Mouse (Mus musculus): ENCODE data around the gene Grap. TPM values are rescaled to one million over a fixed set of nuclear protein-coding genes. Genes with fewer than 3 reads are reported as not detected.

Gene Grap
- polyA plus RNA-seq, 1 experiment from 2014 or later = 5.9 TPM

GRCm38 (mm10) chr11:61649163-61649580, 3.9 kb upstream of the Grap start:
- Histone ChIP-seq H3K9me3 (ENCODE audit: control insufficient read depth, low read length) (no peaks in the 10 kb centered on the region), H3K9ac (ENCODE audit: low read length) (no peak overlapping the region)

GRCm38 (mm10) chr11:61649626-61650025, 3.4 kb upstream of the Grap start:
- Histone ChIP-seq H3K9ac (ENCODE audit: low read length) (no peak overlapping the region), H3K4me2 (ENCODE audit: low read depth, low read length, severe bottlenecking) (no peak overlapping the region), H3K36me3 (ENCODE audit: control insufficient read depth, insufficient read depth, low read length) (no peaks in the 10 kb centered on the region), H3K27ac (ENCODE audit: low read depth, low read length) (no peak overlapping the region), H3K27me3 (ENCODE audit: control insufficient read depth, insufficient read depth, low read length) (no peaks in the 10 kb centered on the region), H3K4me1 (replicated peaks; ENCODE audit: control insufficient read depth, insufficient read depth, low read length) (no peaks in the 10 kb centered on the region), H3K4me3 (ENCODE audit: low read depth, low read length) (no peak overlapping the region), H3K9me3 (ENCODE audit: control insufficient read depth, low read length) (no peaks in the 10 kb centered on the region)
- WGBS = 91% methylated on average over 4 of the region's 4 CpGs
- ATAC-seq (replicated peaks; ENCODE audit: low FRiP score) (no peak), DNase-seq (ENCODE audit: low spot score) (no peak)

More at GRCm38 (mm10) chr11:61649163-61649580, 3.9 kb upstream of the Grap start:
- no peak overlapping the region for H3K4me2 ChIP-seq (ENCODE audit: low read depth, low read length, severe bottlenecking)
- H3K27ac ChIP-seq (ENCODE audit: low read depth, low read length) = no peak overlapping the region
- H3K4me3 ChIP-seq (ENCODE audit: low read depth, low read length) = no peak overlapping the region
- H3K36me3 ChIP-seq (ENCODE audit: control insufficient read depth, insufficient read depth, low read length) = no peaks in the 10 kb centered on the region
- no peaks in the 10 kb centered on the region for H3K4me1 ChIP-seq (replicated peaks; ENCODE audit: control insufficient read depth, insufficient read depth, low read length)
- DNase-seq (ENCODE audit: low spot score) = no peak
- 92% methylated on average over 5 of the region's 5 CpGs for WGBS
- no peak for ATAC-seq (replicated peaks; ENCODE audit: low FRiP score)
- H3K27me3 ChIP-seq (ENCODE audit: control insufficient read depth, insufficient read depth, low read length) = no peaks in the 10 kb centered on the region

- WGBS = 87% methylated on average over 9 of the region's 9 CpGs
- no peak overlapping the region for H3K27ac ChIP-seq (ENCODE audit: low read depth, low read length)
Observed at GRCm38 (mm10) chr11:61650470-61651265, 2.4 kb upstream of the Grap start.

GRCm38 (mm10) chr11:61652216-61652615, 849 bp upstream of the Grap start:
- no peaks in the 10 kb centered on the region for H3K9me3 ChIP-seq (ENCODE audit: control insufficient read depth, low read length)
- no peak overlapping the region for H3K9ac ChIP-seq (ENCODE audit: low read length)
- no peak for DNase-seq (ENCODE audit: low spot score)
- no peak overlapping the region for H3K4me3 ChIP-seq (ENCODE audit: low read depth, low read length)
- no peak overlapping the region for H3K27ac ChIP-seq (ENCODE audit: low read depth, low read length)
- H3K4me2 ChIP-seq (ENCODE audit: low read depth, low read length, severe bottlenecking) = no peak overlapping the region
- no peaks in the 10 kb centered on the region for H3K4me1 ChIP-seq (replicated peaks; ENCODE audit: control insufficient read depth, insufficient read depth, low read length)
- 91% methylated on average over 5 of the region's 5 CpGs for WGBS
- H3K36me3 ChIP-seq (ENCODE audit: control insufficient read depth, insufficient read depth, low read length) = no peaks in the 10 kb centered on the region
- no peaks in the 10 kb centered on the region for H3K27me3 ChIP-seq (ENCODE audit: control insufficient read depth, insufficient read depth, low read length)
- ATAC-seq (replicated peaks; ENCODE audit: low FRiP score) = no peak

More at GRCm38 (mm10) chr11:61650470-61651265, 2.4 kb upstream of the Grap start:
- Histone ChIP-seq H3K4me2 (ENCODE audit: low read depth, low read length, severe bottlenecking) (no peak overlapping the region), H3K4me1 (replicated peaks; ENCODE audit: control insufficient read depth, insufficient read depth, low read length) (no peaks in the 10 kb centered on the region), H3K27me3 (ENCODE audit: control insufficient read depth, insufficient read depth, low read length) (no peaks in the 10 kb centered on the region), H3K36me3 (ENCODE audit: control insufficient read depth, insufficient read depth, low read length) (no peaks in the 10 kb centered on the region), H3K9ac (ENCODE audit: low read length) (no peak overlapping the region), H3K4me3 (ENCODE audit: low read depth, low read length) (no peak overlapping the region), H3K9me3 (ENCODE audit: control insufficient read depth, low read length) (no peaks in the 10 kb centered on the region)
- no peak for ATAC-seq (replicated peaks; ENCODE audit: low FRiP score)
- DNase-seq (ENCODE audit: low spot score) = no peak

- H3K36me3 ChIP-seq (ENCODE audit: control insufficient read depth, insufficient read depth, low read length) = no peaks in the 10 kb centered on the region
- no peaks in the 10 kb centered on the region for H3K4me1 ChIP-seq (replicated peaks; ENCODE audit: control insufficient read depth, insufficient read depth, low read length)
- WGBS = 70% methylated on average over 2 of the region's 2 CpGs
- H3K4me3 ChIP-seq (ENCODE audit: low read depth, low read length) = no peak overlapping the region
- no peaks in the 10 kb centered on the region for H3K27me3 ChIP-seq (ENCODE audit: control insufficient read depth, insufficient read depth, low read length)
- no peak overlapping the region for H3K27ac ChIP-seq (ENCODE audit: low read depth, low read length)
- no peak overlapping the region for H3K9ac ChIP-seq (ENCODE audit: low read length)
- H3K4me2 ChIP-seq (ENCODE audit: low read depth, low read length, severe bottlenecking) = no peak overlapping the region
- H3K9me3 ChIP-seq (ENCODE audit: control insufficient read depth, low read length) = no peaks in the 10 kb centered on the region
- DNase-seq (ENCODE audit: low spot score) (no peak), ATAC-seq (replicated peaks; ENCODE audit: low FRiP score) (no peak)
Observed at GRCm38 (mm10) chr11:61653568-61653967, 503 bp downstream of the Grap start.

GRCm38 (mm10) chr11:61654786-61655311, 1.8 kb downstream of the Grap start:
- H3K4me1 ChIP-seq (replicated peaks; ENCODE audit: control insufficient read depth, insufficient read depth, low read length) = no peaks in the 10 kb centered on the region
- ATAC-seq (replicated peaks; ENCODE audit: low FRiP score) (no peak), DNase-seq (ENCODE audit: low spot score) (no peak)
- H3K27ac ChIP-seq (ENCODE audit: low read depth, low read length) = no peak overlapping the region
- H3K9ac ChIP-seq (ENCODE audit: low read length) = no peak overlapping the region
- no peaks in the 10 kb centered on the region for H3K27me3 ChIP-seq (ENCODE audit: control insufficient read depth, insufficient read depth, low read length)
- H3K9me3 ChIP-seq (ENCODE audit: control insufficient read depth, low read length) = no peaks in the 10 kb centered on the region
- H3K4me2 ChIP-seq (ENCODE audit: low read depth, low read length, severe bottlenecking) = no peak overlapping the region
- H3K36me3 ChIP-seq (ENCODE audit: control insufficient read depth, insufficient read depth, low read length) = no peaks in the 10 kb centered on the region
- WGBS = 82% methylated on average over 4 of the region's 4 CpGs
- no peak overlapping the region for H3K4me3 ChIP-seq (ENCODE audit: low read depth, low read length)

GRCm38 (mm10) chr11:61655649-61656048, 2.6 kb downstream of the Grap start:
- Histone ChIP-seq H3K4me2 (ENCODE audit: low read depth, low read length, severe bottlenecking) (no peak overlapping the region), H3K4me1 (replicated peaks; ENCODE audit: control insufficient read depth, insufficient read depth, low read length) (no peaks in the 10 kb centered on the region), H3K27ac (ENCODE audit: low read depth, low read length) (no peak overlapping the region), H3K27me3 (ENCODE audit: control insufficient read depth, insufficient read depth, low read length) (no peaks in the 10 kb centered on the region), H3K36me3 (ENCODE audit: control insufficient read depth, insufficient read depth, low read length) (no peaks in the 10 kb centered on the region), H3K9me3 (ENCODE audit: control insufficient read depth, low read length) (no peaks in the 10 kb centered on the region), H3K4me3 (ENCODE audit: low read depth, low read length) (no peak overlapping the region), H3K9ac (ENCODE audit: low read length) (no peak overlapping the region)
- DNase-seq (ENCODE audit: low spot score) = no peak
- WGBS = 63% methylated on average over 4 of the region's 4 CpGs
- no peak for ATAC-seq (replicated peaks; ENCODE audit: low FRiP score)

GRCm38 (mm10) chr11:61656148-61656850, 3.2 kb downstream of the Grap start:
- no peaks in the 10 kb centered on the region for H3K4me1 ChIP-seq (replicated peaks; ENCODE audit: control insufficient read depth, insufficient read depth, low read length)
- WGBS = 77% methylated on average over 6 of the region's 6 CpGs
- H3K36me3 ChIP-seq (ENCODE audit: control insufficient read depth, insufficient read depth, low read length) = no peaks in the 10 kb centered on the region
- H3K9me3 ChIP-seq (ENCODE audit: control insufficient read depth, low read length) = no peaks in the 10 kb centered on the region
- ATAC-seq (replicated peaks; ENCODE audit: low FRiP score) (no peak), DNase-seq (ENCODE audit: low spot score) (no peak)
- no peak overlapping the region for H3K9ac ChIP-seq (ENCODE audit: low read length)
- no peak overlapping the region for H3K27ac ChIP-seq (ENCODE audit: low read depth, low read length)
- no peak overlapping the region for H3K4me2 ChIP-seq (ENCODE audit: low read depth, low read length, severe bottlenecking)
- no peaks in the 10 kb centered on the region for H3K27me3 ChIP-seq (ENCODE audit: control insufficient read depth, insufficient read depth, low read length)
- H3K4me3 ChIP-seq (ENCODE audit: low read depth, low read length) = no peak overlapping the region
